Mouse (Mus musculus): Measurements from ENCODE around the gene Srp68. TPM values are rescaled to one million over a fixed set of nuclear protein-coding genes. Genes with fewer than 3 reads are reported as not detected.

Srp68 gene
- polyA plus RNA-seq (2012; rRNA removed) = 34.8 and 39.9 TPM in 2 replicates

GRCm38 (mm10) chr11:116274045-116274666, at the start of gene Srp68:
Gene Srp68 (minus strand): TSS chr11:116274217.

GRCm38 (mm10) chr11:116307019-116307725, 33.2 kb upstream of the Srp68 start, which contains the start of gene Exoc7:
Gene Exoc7 (minus strand): TSS chr11:116307233.

GRCm38 (mm10) chr11:116280751-116281663, 7.0 kb upstream of the Srp68 start, which contains the start of gene Galr2:
Gene Galr2 (plus strand): TSS chr11:116280939.

GRCm38 (mm10) chr11:116237742-116238395, 36.1 kb downstream of the Srp68 start, which contains the start of gene Evpl:
Gene Evpl (minus strand): TSS chr11:116238077.

GRCm38 (mm10) chr11:116198639-116199531, 75.1 kb downstream of the Srp68 start, which contains the start of the genes Ten1 and Acox1:
Gene Ten1 (plus strand): TSS chr11:116198855.
Gene Acox1 (minus strand): TSS chr11:116199045.

Other genes with a start within 250 kb of the Srp68 start
- gene H3f3b, start 246.3 kb downstream of the Srp68 start, polyA plus RNA-seq (2012; rRNA removed) = 210 and 217 TPM in 2 replicates
- gene Unk, start 243.9 kb downstream of the Srp68 start, polyA plus RNA-seq (2012; rRNA removed) = 9.9 and 13.0 TPM in 2 replicates
- gene Unc13d, start 196.3 kb downstream of the Srp68 start, polyA plus RNA-seq (2012; rRNA removed) = 9.5 and 10.8 TPM in 2 replicates
- 48.7 and 52.4 TPM in 2 replicates for gene Wbp2, start 187.2 kb downstream of the Srp68 start, polyA plus RNA-seq (2012; rRNA removed)
- 8.2 and 8.4 TPM in 2 replicates for gene Trim47, start 147.0 kb downstream of the Srp68 start, polyA plus RNA-seq (2012; rRNA removed)
- gene Trim65, start 143.1 kb downstream of the Srp68 start, polyA plus RNA-seq (2012; rRNA removed) = 2.0 and 2.3 TPM in 2 replicates
- 18.9 and 19.5 TPM in 2 replicates for gene Mrpl38, start 135.3 kb downstream of the Srp68 start, polyA plus RNA-seq (2012; rRNA removed)
- 6.7 and 6.8 TPM in 2 replicates for gene Fbf1, start 106.1 kb downstream of the Srp68 start, polyA plus RNA-seq (2012; rRNA removed)
- 24.2 and 29.9 TPM in 2 replicates for gene Ten1, start 75.4 kb downstream of the Srp68 start, polyA plus RNA-seq (2012; rRNA removed)
- gene Acox1, start 75.2 kb downstream of the Srp68 start, polyA plus RNA-seq (2012; rRNA removed) = 262 and 366 TPM in 2 replicates
- gene Evpl, start 36.1 kb downstream of the Srp68 start, polyA plus RNA-seq (2012; rRNA removed) = 0.10 and 0.11 TPM in 2 replicates
- 0.01 TPM in 1 of 2 replicates, not detected in the other for gene Galr2, start 6.7 kb upstream of the Srp68 start, polyA plus RNA-seq (2012; rRNA removed)
- gene Exoc7, start 33.0 kb upstream of the Srp68 start, polyA plus RNA-seq (2012; rRNA removed) = 10.2 and 12.0 TPM in 2 replicates
- 0.22 TPM in 2 replicates for gene Foxj1, start 61.2 kb upstream of the Srp68 start, polyA plus RNA-seq (2012; rRNA removed)
- gene Rnf157, start 138.8 kb upstream of the Srp68 start, polyA plus RNA-seq (2012; rRNA removed) = 1.1 and 1.5 TPM in 2 replicates
- gene Ubald2, start 159.9 kb upstream of the Srp68 start, polyA plus RNA-seq (2012; rRNA removed) = 55.8 and 59.4 TPM in 2 replicates
- 0.01 TPM in 1 of 2 replicates, not detected in the other for gene Qrich2, start 192.0 kb upstream of the Srp68 start, polyA plus RNA-seq (2012; rRNA removed)
- 23.5 and 24.6 TPM in 2 replicates for gene Prpsap1, start 220.0 kb upstream of the Srp68 start, polyA plus RNA-seq (2012; rRNA removed)